Mouse (Mus musculus) activated CD4-positive, CD25-positive, alpha-beta regulatory T cell, adult 4 months (primary cell): ENCODE measurements around the gene Zfp706. TPM values are rescaled to one million over a fixed set of nuclear protein-coding genes. Genes with fewer than 3 reads are reported as not detected.
A peak's percentile ranks its signal among the peaks of the same experiment; 100 is the strongest.

Experiments
- ATAC-seq: one replicate; pipeline ENCODE4 v1.8.0; 2017
- polyA plus RNA-seq, 2 experiments: library from polyadenylated mRNA; unstranded; fragments of 100-300 nt; shearing (Covaris generic); gene quantifications; one replicate each; pipeline ENCODE4 v1.2.1; 2017

Zfp706 gene
- polyA plus RNA-seq, 2 experiments from 2014 or later, result 467 to 529 TPM

- no peak for ATAC-seq
Measured at GRCm38 (mm10) chr15:36975690-36976089, 31.9 kb downstream of the Zfp706 start.

- ATAC-seq, result no peak
Measured at GRCm38 (mm10) chr15:36975256-36975620, 32.3 kb downstream of the Zfp706 start.

DNA sequence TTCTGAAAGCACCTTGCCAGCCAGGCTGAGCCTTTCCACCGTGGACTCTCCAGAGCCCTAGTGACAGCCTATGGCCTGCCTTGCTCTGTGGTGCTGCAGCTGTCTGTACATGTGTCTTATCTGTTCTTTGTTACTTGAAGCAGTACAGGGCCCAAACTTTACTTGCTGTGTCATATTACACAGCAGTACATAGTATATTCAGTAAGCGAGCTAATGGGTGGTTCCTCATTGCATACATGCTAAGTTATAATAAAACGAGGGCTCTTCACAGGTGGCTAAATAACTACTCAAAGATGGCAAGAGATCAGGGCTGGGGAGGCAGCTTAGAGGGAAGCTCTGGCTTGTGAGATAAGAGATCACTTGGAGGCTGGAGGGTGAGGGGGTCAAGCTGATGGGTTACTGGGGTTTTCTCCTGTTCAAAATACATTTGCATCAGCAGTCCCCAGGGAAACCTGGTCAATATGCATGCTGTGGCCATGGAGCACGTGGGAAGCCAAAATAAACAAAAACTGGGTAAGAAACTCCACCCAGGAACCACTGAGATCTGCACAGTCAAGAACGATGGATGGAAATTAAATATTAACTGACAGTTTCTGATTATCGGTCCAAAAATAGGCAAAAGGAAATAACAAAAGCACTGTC, 32.8 kb downstream of the Zfp706 start:
- no peak for ATAC-seq

DNA sequence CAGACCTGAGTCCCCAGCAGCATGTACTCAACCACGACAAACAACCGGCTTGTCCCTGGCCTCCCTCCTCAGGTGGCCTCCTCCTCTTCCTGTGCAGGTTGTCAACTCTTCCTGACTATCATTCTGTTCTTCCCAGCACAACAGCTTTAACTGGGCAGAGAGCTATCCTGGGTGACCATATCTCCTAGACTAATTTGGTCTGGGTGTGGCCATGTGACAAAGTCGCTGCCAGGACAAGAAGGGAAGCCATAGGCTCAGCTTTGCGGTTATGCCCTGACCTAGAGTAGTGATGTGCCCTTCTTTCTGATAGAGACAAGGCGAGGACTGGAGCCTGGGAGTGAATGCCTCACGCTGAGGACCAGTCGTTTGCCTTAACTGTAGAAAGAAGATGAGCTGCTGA, 33.9 kb downstream of the Zfp706 start:
- no peak for ATAC-seq

GRCm38 (mm10) chr15:36973290-36973689, 34.3 kb downstream of the Zfp706 start:
- no peak for ATAC-seq

DNA sequence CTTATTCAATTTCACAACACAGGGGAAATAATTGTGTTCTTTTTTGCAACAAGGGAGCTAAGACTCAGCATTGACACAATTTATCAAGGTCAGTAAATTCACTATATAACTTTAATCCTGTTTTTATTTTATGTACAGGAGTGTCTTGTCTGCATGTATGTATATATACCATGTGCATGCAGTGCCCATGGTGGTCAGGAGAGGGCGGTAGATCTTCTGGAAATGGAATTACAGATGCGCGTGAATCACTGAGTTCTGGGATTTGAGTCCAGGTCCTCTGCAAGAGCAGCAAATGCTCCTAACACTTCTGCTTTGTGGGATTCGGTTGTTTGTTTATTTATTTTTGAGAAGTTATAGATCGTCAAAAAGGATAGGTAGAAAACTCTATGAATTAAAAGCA, 37.8 kb downstream of the Zfp706 start:
- ATAC-seq, result no peak

GRCm38 (mm10) chr15:36968295-36968694, 39.3 kb downstream of the Zfp706 start:
- ATAC-seq, result no peak

DNA sequence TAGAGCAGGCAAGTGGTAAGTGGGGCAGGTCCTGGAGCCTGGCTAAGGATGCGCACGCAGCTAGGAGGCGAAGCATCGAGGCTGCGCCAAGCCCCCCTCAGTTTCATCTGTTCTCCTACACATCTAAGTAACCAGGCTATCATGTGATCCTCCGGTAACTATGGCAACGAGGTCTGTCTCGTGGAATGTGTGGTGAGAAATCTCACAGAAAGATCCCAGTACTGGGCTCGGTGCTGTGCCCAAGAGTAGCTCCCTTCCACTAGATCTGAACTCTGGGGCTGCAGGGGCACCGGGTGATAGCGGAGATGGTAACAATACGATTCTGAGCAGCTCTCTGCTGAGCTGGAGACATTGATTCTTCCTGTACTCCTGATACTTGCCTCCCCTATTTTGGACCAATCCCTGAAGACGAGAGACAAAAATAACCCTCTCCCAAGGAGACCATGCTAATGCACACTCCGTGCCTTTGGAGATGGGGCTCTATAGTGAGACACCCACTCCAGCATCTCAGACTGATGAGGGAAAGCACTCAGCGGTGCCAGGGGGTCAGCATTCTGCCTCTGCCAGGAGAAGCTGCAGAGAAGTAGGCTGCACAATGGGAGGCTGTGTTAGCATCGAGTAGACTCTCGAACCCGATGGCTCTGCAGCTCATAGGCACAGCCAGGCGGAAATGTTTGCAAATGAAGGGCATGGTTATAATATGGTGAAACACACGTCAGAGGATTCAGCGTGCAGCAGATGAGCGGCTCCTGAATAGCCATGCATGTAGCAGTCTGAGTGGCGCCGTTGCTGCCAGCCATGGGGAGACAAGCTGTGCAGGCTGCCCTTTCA, 40.0 kb downstream of the Zfp706 start:
- ATAC-seq, result no peak

- ATAC-seq, result no peak
Measured at GRCm38 (mm10) chr15:36966940-36967339, 40.6 kb downstream of the Zfp706 start.

DNA sequence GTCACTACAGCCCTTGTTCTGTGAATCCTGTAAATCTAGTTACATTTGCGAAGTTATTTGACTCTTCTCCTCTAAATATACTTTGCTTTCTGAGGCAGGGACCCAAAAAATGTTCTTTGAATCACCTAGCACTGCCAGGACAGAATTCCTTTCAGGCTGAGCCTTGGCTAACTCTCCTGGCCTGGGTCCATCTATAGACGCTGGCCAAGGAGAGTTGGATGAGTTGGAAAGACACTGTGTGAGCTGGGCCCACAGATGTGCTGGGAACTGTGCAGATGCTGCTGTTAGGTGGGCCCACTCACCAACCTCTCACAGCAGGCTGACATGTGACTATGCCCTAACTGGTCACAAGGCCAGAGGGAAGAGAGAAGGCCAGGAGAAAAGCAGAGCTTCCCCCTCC, 41.1 kb downstream of the Zfp706 start:
- ATAC-seq, result no peak

GRCm38 (mm10) chr15:36965743-36966142, 41.8 kb downstream of the Zfp706 start:
- peak; percentile 60 for ATAC-seq

DNA sequence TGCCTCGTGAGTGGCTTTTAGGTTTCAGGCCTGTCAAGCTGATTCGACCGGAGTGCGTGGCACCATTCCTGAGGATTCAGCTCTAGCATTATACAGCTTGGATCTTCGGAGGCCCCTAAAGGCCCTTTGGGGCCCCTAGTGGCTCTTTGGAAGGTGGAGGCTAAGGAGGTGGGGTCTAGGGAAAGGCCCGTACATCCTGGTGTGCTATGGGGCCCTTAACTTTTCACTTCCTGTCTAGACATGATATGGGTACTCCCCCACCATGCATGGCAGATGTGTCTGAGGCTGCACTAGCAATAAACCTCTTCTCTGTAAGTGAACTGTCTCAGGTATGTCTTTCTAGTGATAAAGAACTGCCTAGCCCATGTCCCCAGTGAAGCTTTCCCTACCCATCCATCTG, 44.6 kb downstream of the Zfp706 start:
- ATAC-seq, result peak; percentile 89

DNA sequence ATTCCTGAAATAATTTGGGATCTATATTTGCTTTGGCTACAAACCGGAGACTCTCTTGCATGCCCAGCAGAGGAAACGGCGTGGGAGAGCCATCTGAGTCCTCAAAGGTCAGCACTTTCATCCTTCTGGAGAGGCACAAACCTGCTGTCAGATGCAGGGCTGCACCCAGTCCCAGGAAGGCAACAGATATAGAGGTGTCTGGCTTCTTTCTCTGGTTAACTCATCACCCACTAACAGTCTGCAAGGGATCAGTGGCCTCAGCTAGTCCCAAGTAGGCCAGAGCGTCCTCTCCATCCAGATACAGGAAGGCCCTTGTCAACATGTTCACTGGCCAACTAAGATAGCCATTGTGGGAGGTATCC, 46.7 kb downstream of the Zfp706 start:
- no peak for ATAC-seq

DNA sequence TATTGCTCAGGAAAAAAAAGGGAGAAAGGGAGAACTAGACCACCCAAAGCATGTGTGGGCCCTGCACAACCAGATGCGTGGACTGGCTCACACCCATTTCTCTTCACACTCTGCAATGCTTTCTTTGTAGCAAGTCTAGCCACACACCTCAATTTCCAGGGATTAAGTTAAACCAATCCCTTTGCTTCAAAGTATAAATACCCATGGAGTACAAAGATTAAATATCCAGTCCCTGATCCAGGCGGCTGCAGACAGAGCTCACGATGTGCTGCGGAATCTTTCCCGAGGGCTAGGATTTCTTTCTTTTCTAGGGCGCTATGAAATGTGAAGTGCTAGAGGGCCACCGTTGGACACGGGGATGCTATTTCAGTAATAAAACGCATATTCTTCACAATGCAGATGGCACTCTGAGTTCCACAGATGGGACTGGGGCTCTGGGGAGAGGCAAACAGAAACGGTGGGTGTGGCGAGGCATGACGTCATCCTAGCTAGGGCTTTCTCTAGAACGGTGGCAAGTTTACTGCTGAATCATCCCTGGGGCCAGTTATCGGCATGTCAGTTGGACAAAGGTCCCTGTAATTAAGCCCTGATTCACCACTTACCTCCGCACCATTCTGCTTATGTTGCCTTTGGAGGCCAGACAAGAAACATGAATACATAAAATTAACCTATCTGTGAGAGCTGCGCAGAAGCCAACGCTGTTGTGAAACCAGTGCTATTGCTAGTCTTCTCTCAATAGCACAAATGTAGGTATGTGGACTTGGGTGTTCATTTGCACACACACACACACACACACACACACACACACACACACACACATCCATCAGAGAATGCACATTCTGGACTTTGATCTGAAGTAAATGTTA, 47.3 kb downstream of the Zfp706 start:
- ATAC-seq, result no peak

GRCm38 (mm10) chr15:36956221-36956620, 51.4 kb downstream of the Zfp706 start:
- no peak for ATAC-seq

DNA sequence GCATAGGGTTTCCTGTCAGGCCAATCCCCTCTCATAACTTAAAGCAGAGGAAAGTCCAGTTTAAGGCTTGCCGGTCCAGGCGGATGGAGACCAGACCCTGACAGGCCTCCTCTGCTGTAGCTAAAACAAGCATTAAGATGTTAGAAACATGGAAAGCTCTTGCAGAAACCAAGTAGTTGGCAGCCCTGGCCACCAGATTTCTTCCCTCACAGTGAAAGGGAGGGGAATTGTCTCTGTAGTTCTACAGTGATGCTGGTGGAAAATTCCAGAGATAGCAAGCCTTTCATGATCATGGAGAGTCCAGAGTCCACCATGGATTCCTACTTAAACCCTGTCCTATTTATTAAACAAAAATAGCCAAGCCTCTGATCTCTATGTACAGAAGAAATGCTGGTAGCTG, 57.3 kb downstream of the Zfp706 start:
- no peak for ATAC-seq

- ATAC-seq, result no peak
Measured at GRCm38 (mm10) chr15:36948866-36949546, 58.6 kb downstream of the Zfp706 start.
